Mouse (Mus musculus) heart, adult 2 months (tissue): ENCODE results near the gene Akap12. TPM values are rescaled to one million over a fixed set of nuclear protein-coding genes. Genes with fewer than 3 reads are reported as not detected.

Experiments
- DNase-seq, 2 experiments: peaks; one replicate each; pipeline ENCODE4 v3.0.0; 2021
- H3K27ac ChIP-seq: fragments of 200-600 bp; 2 replicates; pipeline ENCODE4 v1.8.1; 2022
- H3K27me3 ChIP-seq: fragments of 200-500 bp; 2 replicates; pipeline ENCODE4 v1.6.1; 2012; ENCODE audit warnings: mild to moderate bottlenecking, low read length, inconsistent platforms, mixed read lengths; ENCODE audit not compliant: control insufficient read depth, insufficient read depth
- H3K36me3 ChIP-seq: fragments of 200-500 bp; 2 replicates; pipeline ENCODE4 v1.6.1; 2012; ENCODE audit warnings: low read length, inconsistent platforms; ENCODE audit not compliant: control insufficient read depth, insufficient read depth
- H3K4me1 ChIP-seq: fragments of 200-500 bp; 2 replicates; pipeline ENCODE4 v1.6.1; 2011; ENCODE audit warnings: low read length; ENCODE audit not compliant: control insufficient read depth, insufficient read depth
- H3K4me3 ChIP-seq: fragments of 200-600 bp; 2 replicates; pipeline ENCODE4 v1.8.1; 2022
- H3K79me2 ChIP-seq: fragments of 200-500 bp; replicated peaks from 2 replicates; pipeline ENCODE4 v1.6.1; 2012; ENCODE audit warnings: mild to moderate bottlenecking, inconsistent platforms, low read length, moderate library complexity, mixed read lengths; ENCODE audit not compliant: control insufficient read depth, insufficient read depth
- H3K9ac ChIP-seq: fragments of 200-500 bp; 2 replicates; pipeline ENCODE4 v1.6.1; 2012; ENCODE audit warnings: low read depth, mild to moderate bottlenecking, control low read depth, inconsistent platforms, low read length, mixed read lengths
- CTCF ChIP-seq: fragments of 200-600 bp; IDR thresholded peaks from 2 replicates; pipeline ENCODE4 v1.8.1; 2022; ENCODE audit warnings: antibody characterized with exemption, mild to moderate bottlenecking, moderate library complexity
- EP300 ChIP-seq: fragments of 200-500 bp; IDR thresholded peaks from 2 replicates; pipeline ENCODE4 v1.6.1; 2011; ENCODE audit warnings: low read depth, low read length, control low read depth; ENCODE audit not compliant: insufficient read depth
- POLR2A ChIP-seq: fragments of 200-500 bp; IDR thresholded peaks from 2 replicates; pipeline ENCODE4 v1.6.1; 2011; ENCODE audit warnings: mild to moderate bottlenecking, low read depth, low read length, control low read depth; ENCODE audit not compliant: insufficient read depth
- WGBS: fragments of 180-500 bp; shearing (Covaris S2); methylation state at CpG from one replicate; pipeline ENCODE4 v1.1.7; 2018; 5-methylcytosine and 5-hydroxymethylcytosine counted together
- intact Hi-C: fragments of 180-260 bp; cut with DNase I; formaldehyde crosslinking; loops from one replicate; pipeline ENCODE4 v1.15.1; 2025
- polyA plus RNA-seq: library from polyadenylated mRNA; depleted of rRNA; stranded (reverse); fragments of >200 nt; gene quantifications from 2 replicates; pipeline ENCODE4 v1.2.3, GENCODE M21; 2012
- total RNA-seq, 2 experiments: library from RNA; stranded (reverse); gene quantifications; 2 replicates each; pipeline ENCODE4 v1.2.3; 2021

Akap12 gene
- total and polyA plus RNA-seq, 3 experiments = 7.5 to 28.0 (median 17.4) TPM

GRCm38 (mm10) chr10:4245812-4246211 is 20.4 kb upstream of the Akap12 start:
- no peaks in the 10 kb centered on the region for H3K4me1 ChIP-seq
- no peaks in the 10 kb centered on the region for H3K79me2 ChIP-seq
- no peak for TF ChIP-seq POLR2A
- no peak for TF ChIP-seq EP300
- TF ChIP-seq CTCF = no peak
- H3K27me3 ChIP-seq = no peaks in the 10 kb centered on the region
- H3K27ac ChIP-seq = no peak overlapping the region
- peak; percentile 47 to 51 for DNase-seq
- intact Hi-C loops = no loop called here
- no peaks in the 10 kb centered on the region for H3K36me3 ChIP-seq
- H3K4me3 ChIP-seq = no peak overlapping the region
- H3K9ac ChIP-seq = no peak overlapping the region
- 56% methylated on average over 2 of the region's 2 CpGs for WGBS

GRCm38 (mm10) chr10:4246407-4246806 is 19.8 kb upstream of the Akap12 start:
- H3K9ac ChIP-seq = no peak overlapping the region
- 71% methylated on average over 7 of the region's 7 CpGs for WGBS
- no peaks in the 10 kb centered on the region for H3K4me1 ChIP-seq
- DNase-seq = no peak
- H3K27ac ChIP-seq = no peak overlapping the region
- TF ChIP-seq POLR2A = no peak
- TF ChIP-seq EP300 = no peak
- no peak for TF ChIP-seq CTCF
- H3K79me2 ChIP-seq = no peaks in the 10 kb centered on the region
- no peaks in the 10 kb centered on the region for H3K36me3 ChIP-seq
- H3K4me3 ChIP-seq = no peak overlapping the region
- intact Hi-C loops = no loop called here
- H3K27me3 ChIP-seq = no peaks in the 10 kb centered on the region

GRCm38 (mm10) chr10:4249235-4249845 is 16.8 kb upstream of the Akap12 start:
- Histone ChIP-seq H3K4me1 (no peaks in the 10 kb centered on the region), H3K79me2 (no peaks in the 10 kb centered on the region), H3K36me3 (no peaks in the 10 kb centered on the region), H3K27me3 (no peaks in the 10 kb centered on the region), H3K27ac (no peak overlapping the region), H3K9ac (no peak overlapping the region), H3K4me3 (no peak overlapping the region)
- intact Hi-C loops = no loop called here
- DNase-seq = no peak
- no peak for TF ChIP-seq EP300
- no peak for TF ChIP-seq POLR2A
- TF ChIP-seq CTCF = no peak
- 40% methylated on average over 4 of the region's 4 CpGs for WGBS

GRCm38 (mm10) chr10:4250681-4251080 is 15.5 kb upstream of the Akap12 start:
- intact Hi-C loops = loop anchor here (5.0 kb wide), 1 partner anchor 77 kb away; no protein-coding TSS in a partner anchor
- H3K4me1 ChIP-seq = no peaks in the 10 kb centered on the region
- no peak overlapping the region for H3K9ac ChIP-seq
- H3K27me3 ChIP-seq = no peaks in the 10 kb centered on the region
- H3K27ac ChIP-seq = no peak overlapping the region
- TF ChIP-seq POLR2A (no peak), EP300 (no peak), CTCF (no peak)
- H3K36me3 ChIP-seq = no peaks in the 10 kb centered on the region
- H3K4me3 ChIP-seq = no peak overlapping the region
- 84% methylated on average over 3 of the region's 3 CpGs for WGBS
- H3K79me2 ChIP-seq = no peaks in the 10 kb centered on the region
- no peak for DNase-seq

- Histone ChIP-seq H3K36me3 (no peaks in the 10 kb centered on the region), H3K79me2 (no peaks in the 10 kb centered on the region), H3K27ac (no peak overlapping the region), H3K4me1 (no peaks in the 10 kb centered on the region), H3K4me3 (no peak overlapping the region), H3K27me3 (no peaks in the 10 kb centered on the region), H3K9ac (no peak overlapping the region)
- TF ChIP-seq EP300 = no peak
- no peak for TF ChIP-seq POLR2A
- TF ChIP-seq CTCF = no peak
- intact Hi-C loops = loop anchor here (5.0 kb wide), 1 partner anchor 74 kb away; no protein-coding TSS in a partner anchor
- DNase-seq = no peak
- WGBS = 89% methylated on average over 4 of the region's 4 CpGs
Observed at GRCm38 (mm10) chr10:4253613-4254012, 12.6 kb upstream of the Akap12 start.

GRCm38 (mm10) chr10:4254459-4254858 is 11.7 kb upstream of the Akap12 start:
- Histone ChIP-seq H3K27me3 (no peaks in the 10 kb centered on the region), H3K4me3 (no peak overlapping the region), H3K9ac (no peak overlapping the region), H3K36me3 (no peaks in the 10 kb centered on the region), H3K4me1 (no peaks in the 10 kb centered on the region), H3K27ac (no peak overlapping the region), H3K79me2 (no peaks in the 10 kb centered on the region)
- no peak for TF ChIP-seq EP300
- intact Hi-C loops = loop anchor here (5.0 kb wide), 1 partner anchor 73 kb away; no protein-coding TSS in a partner anchor
- no peak for DNase-seq
- WGBS = 60% methylated on average over 5 of the region's 5 CpGs
